Mouse (Mus musculus) erythroblast, embryonic 14.5 days (primary cell): Measurements from ENCODE around the gene Tlx1. TPM values are rescaled to one million over a fixed set of nuclear protein-coding genes. Genes with fewer than 3 reads are reported as not detected.

Experiments
- H3K27me3 ChIP-seq: 2 replicates; pipeline ENCODE4 v1.6.1; 2012; ENCODE audit warnings: inconsistent platforms; ENCODE audit not compliant: control insufficient read depth
- H3K36me3 ChIP-seq: 2 replicates; pipeline ENCODE4 v1.6.1; 2012; ENCODE audit warnings: mild to moderate bottlenecking, inconsistent platforms; ENCODE audit not compliant: control insufficient read depth
- H3K4me1 ChIP-seq: 2 replicates; pipeline ENCODE4 v1.6.1; 2012; ENCODE audit warnings: inconsistent platforms; ENCODE audit not compliant: control insufficient read depth
- H3K4me3 ChIP-seq: replicated peaks from 2 replicates; pipeline ENCODE3; 2012; ENCODE audit warnings: moderate library complexity, mild to moderate bottlenecking, inconsistent platforms
- H3K9me3 ChIP-seq: 2 replicates; pipeline ENCODE4 v1.6.1; 2012; ENCODE audit warnings: low read length, inconsistent platforms, mixed read lengths; ENCODE audit not compliant: control insufficient read depth
- GATA1 ChIP-seq: IDR thresholded peaks from 2 replicates; pipeline ENCODE4 v1.6.1; 2012; ENCODE audit warnings: low read length, inconsistent platforms, mixed read lengths
- TAL1 ChIP-seq: IDR thresholded peaks from 3 replicates; pipeline ENCODE4 v1.6.1; 2012; ENCODE audit warnings: low read length, inconsistent platforms, mixed read lengths
- polyA plus RNA-seq: library from polyadenylated mRNA; stranded (reverse); fragments of >175 nt; gene quantifications from 2 replicates; pipeline ENCODE4 v1.2.3, GENCODE M21; 2012

Tlx1 gene
- polyA plus RNA-seq, 1 experiment: not detected

GRCm38 (mm10) chr19:45162871-45163270, 12.4 kb downstream of the Tlx1 start:
- H3K27me3 ChIP-seq: peaks cover 81% of the 10 kb centered on the region

GRCm38 (mm10) chr19:45170451-45170850, 20.0 kb downstream of the Tlx1 start:
- Histone ChIP-seq H3K9me3 (no peaks in the 10 kb centered on the region), H3K4me3 (no peak overlapping the region), H3K36me3 (no peaks in the 10 kb centered on the region), H3K27me3 (peaks cover 14% of the 10 kb centered on the region), H3K4me1 (no peaks in the 10 kb centered on the region)
- TF ChIP-seq GATA1 (no peak), TAL1 (no peak)

More at GRCm38 (mm10) chr19:45162871-45163270, 12.4 kb downstream of the Tlx1 start:
- no peak overlapping the region for H3K4me3 ChIP-seq
- no peaks in the 10 kb centered on the region for H3K9me3 ChIP-seq
- no peaks in the 10 kb centered on the region for H3K36me3 ChIP-seq
- H3K4me1 ChIP-seq: no peaks in the 10 kb centered on the region
- no peak for TF ChIP-seq GATA1
- TF ChIP-seq TAL1: no peak

- Histone ChIP-seq H3K9me3 (no peaks in the 10 kb centered on the region), H3K27me3 (peaks cover 4% of the 10 kb centered on the region; the same call in 1 of the 2 replicates), H3K4me3 (no peak overlapping the region), H3K4me1 (peaks cover 15% of the 10 kb centered on the region), H3K36me3 (no peaks in the 10 kb centered on the region)
- TF ChIP-seq TAL1 (no peak), GATA1 (no peak)
Observed at GRCm38 (mm10) chr19:45174803-45175202, 24.3 kb downstream of the Tlx1 start.

GRCm38 (mm10) chr19:45176269-45176668, 25.8 kb downstream of the Tlx1 start:
- H3K27me3 ChIP-seq: no peaks in the 10 kb centered on the region
- TF ChIP-seq GATA1 (no peak), TAL1 (no peak)
- H3K36me3 ChIP-seq: no peaks in the 10 kb centered on the region
- no peak overlapping the region for H3K4me3 ChIP-seq
- peaks cover 15% of the 10 kb centered on the region for H3K4me1 ChIP-seq
- no peaks in the 10 kb centered on the region for H3K9me3 ChIP-seq

GRCm38 (mm10) chr19:45177004-45177737, 26.7 kb downstream of the Tlx1 start:
- no peaks in the 10 kb centered on the region for H3K9me3 ChIP-seq
- no peak overlapping the region for H3K4me3 ChIP-seq
- no peaks in the 10 kb centered on the region for H3K27me3 ChIP-seq
- H3K36me3 ChIP-seq: no peaks in the 10 kb centered on the region
- H3K4me1 ChIP-seq: peaks cover 15% of the 10 kb centered on the region
- TF ChIP-seq TAL1: no peak
- TF ChIP-seq GATA1: no peak

- Histone ChIP-seq H3K9me3 (no peaks in the 10 kb centered on the region), H3K27me3 (no peaks in the 10 kb centered on the region), H3K36me3 (no peaks in the 10 kb centered on the region), H3K4me3 (no peak overlapping the region), H3K4me1 (peaks cover 15% of the 10 kb centered on the region)
- TF ChIP-seq GATA1 (no peak), TAL1 (no peak)
Observed at GRCm38 (mm10) chr19:45179451-45179850, 29.0 kb downstream of the Tlx1 start.

- TF ChIP-seq TAL1: no peak
- no peak for TF ChIP-seq GATA1
- Histone ChIP-seq H3K27me3 (no peaks in the 10 kb centered on the region), H3K9me3 (no peaks in the 10 kb centered on the region), H3K36me3 (no peaks in the 10 kb centered on the region), H3K4me1 (peaks cover 15% of the 10 kb centered on the region), H3K4me3 (no peak overlapping the region)
Observed at GRCm38 (mm10) chr19:45180447-45180846, 30.0 kb downstream of the Tlx1 start.

GRCm38 (mm10) chr19:45194651-45195050, 44.2 kb downstream of the Tlx1 start:
- TF ChIP-seq GATA1: no peak
- TF ChIP-seq TAL1: no peak
- no peaks in the 10 kb centered on the region for H3K4me1 ChIP-seq
- H3K27me3 ChIP-seq: no peaks in the 10 kb centered on the region
- no peaks in the 10 kb centered on the region for H3K36me3 ChIP-seq
- no peak overlapping the region for H3K4me3 ChIP-seq
- H3K9me3 ChIP-seq: peaks cover 21% of the 10 kb centered on the region

- Histone ChIP-seq H3K4me3 (no peak overlapping the region), H3K4me1 (no peaks in the 10 kb centered on the region), H3K9me3 (peaks cover 16% of the 10 kb centered on the region), H3K27me3 (no peaks in the 10 kb centered on the region), H3K36me3 (no peaks in the 10 kb centered on the region)
- TF ChIP-seq GATA1 (no peak), TAL1 (no peak)
Observed at GRCm38 (mm10) chr19:45196967-45197366, 46.5 kb downstream of the Tlx1 start.
